Comparison of ENCODE assay signal across 8 mouse cellular contexts in genomic region chr11:104581446-104582307, GRCm38 (mm10). TPM values are rescaled to one million over a fixed set of nuclear protein-coding genes. Genes with fewer than 3 reads are reported as not detected.
DNase-seq lines count a peak whose midpoint lies in the region; ATAC-seq lines count a peak whose summit lies in the region.
"Had no signal": no experiment of that assay in that cellular context is flagged by ENCODE, and none has a peak within 500 bp of the region (broad histone marks: within the 10 kb centered on the region; RNA-seq: fewer than 3 reads in every experiment).

No protein-coding gene starts in this region.

- no peaks in the 10 kb centered on the region for H3K4me1 ChIP-seq in neural tube, embryonic 13.5 days (replicated peaks)
- peaks cover 53% of the 10 kb centered on the region for H3K4me1 ChIP-seq in heart, embryonic 15.5 days (replicated peaks)

- H3K9me3 ChIP-seq in neural tube, embryonic 13.5 days = no peaks in the 10 kb centered on the region
- H3K9me3 ChIP-seq in heart, embryonic 15.5 days (replicated peaks) = no peaks in the 10 kb centered on the region
- H3K9me3 ChIP-seq: midbrain, embryonic 12.5 days had no signal

- no peak overlapping the region for H3K27ac ChIP-seq in neural tube, embryonic 13.5 days (replicated peaks)
- H3K27ac ChIP-seq in heart, embryonic 15.5 days = peak overlapping the region; percentile 67
- H3K27ac ChIP-seq: midbrain, embryonic 12.5 days had no signal

- no peak for DNase-seq in neural tube, embryonic 10.5 days (ENCODE audit: extremely low spot score, low spot score)
- peak; percentile 68 for DNase-seq in lung, postnatal 36 days
- DNase-seq in urinary bladder, postnatal 10 days (ENCODE audit: low spot score) = no peak
- DNase-seq in gastrocnemius, postnatal 4 days (ENCODE audit: low spot score in 2 of 2) = no peak
- no peak for DNase-seq in layer of hippocampus, adult 9-11 months

- H3K36me3 ChIP-seq in neural tube, embryonic 13.5 days = no peaks in the 10 kb centered on the region
- H3K36me3 ChIP-seq in heart, embryonic 15.5 days = peaks cover 22% of the 10 kb centered on the region; the same call in 1 of the 2 replicates
- H3K36me3 ChIP-seq: midbrain, embryonic 12.5 days had no signal

- H3K9ac ChIP-seq in neural tube, embryonic 13.5 days = no peak overlapping the region; the same call in 1 of the 2 replicates
- no peak overlapping the region for H3K9ac ChIP-seq in heart, embryonic 15.5 days
- H3K9ac ChIP-seq: midbrain, embryonic 12.5 days had no signal

- peak overlapping the region; percentile 16; the same call in 1 of the 2 replicates for H3K4me2 ChIP-seq in neural tube, embryonic 13.5 days
- H3K4me2 ChIP-seq in heart, embryonic 15.5 days = peak overlapping the region; percentile 50
- H3K4me2 ChIP-seq: midbrain, embryonic 12.5 days had no signal

- 71% methylated on average over 18 of the region's 18 CpGs for WGBS in neural tube, embryonic 13.5 days
- 43% methylated on average over 18 of the region's 18 CpGs for WGBS in heart, embryonic 15.5 days

- no peak for ATAC-seq in neural tube, embryonic 13.5 days (ENCODE audit: low read depth)
- ATAC-seq in heart, embryonic 15.5 days (replicated peaks; ENCODE audit: insufficient number of reproducible peaks, insufficient read depth, low FRiP score, low read depth) = no peak

- no peaks in the 10 kb centered on the region for H3K27me3 ChIP-seq in neural tube, embryonic 13.5 days
- H3K27me3 ChIP-seq in heart, embryonic 15.5 days = no peaks in the 10 kb centered on the region
- H3K27me3 ChIP-seq: midbrain, embryonic 12.5 days had no signal

- no peak overlapping the region for H3K4me3 ChIP-seq in neural tube, embryonic 13.5 days
- peak overlapping the region; percentile 32 for H3K4me3 ChIP-seq in heart, embryonic 15.5 days
- H3K4me3 ChIP-seq: midbrain, embryonic 12.5 days had no signal

RNA-seq across cellular contexts. Expression of gene Itgb3, which starts 26.1 kb away (rescaled TPM):
- polyA plus RNA-seq in neural tube, embryonic 13.5 days (2015; fragmentation: Nextera tagmentation; extraction: Ambion mirVana) = 2.9 and 3.1 TPM in 2 replicates
- 3.7 and 5.4 TPM in 2 replicates for polyA plus RNA-seq in heart, embryonic 15.5 days (2015; fragmentation: Nextera tagmentation; extraction: Ambion mirVana)
- total RNA-seq in gastrocnemius, postnatal 4 days (2021) = 10 to 100 TPM; 16.0 to 16.2 TPM

RNA-seq across cellular contexts. Expression of gene Myl4, which starts 31.2 kb away (rescaled TPM):
- 8.5 and 20.8 TPM in 2 replicates for polyA plus RNA-seq in neural tube, embryonic 13.5 days (2015; fragmentation: Nextera tagmentation; extraction: Ambion mirVana)
- 1,694 and 1,744 TPM in 2 replicates for polyA plus RNA-seq in heart, embryonic 15.5 days (2015; fragmentation: Nextera tagmentation; extraction: Ambion mirVana)
- total RNA-seq in gastrocnemius, postnatal 4 days (2021) = 100 to 1,000 TPM; 339 to 515 TPM

RNA-seq across cellular contexts. Expression of gene Cdc27, which starts 31.3 kb away (rescaled TPM):
- polyA plus RNA-seq in neural tube, embryonic 13.5 days (2015; fragmentation: Nextera tagmentation; extraction: Ambion mirVana) = 40.6 and 47.2 TPM in 2 replicates
- polyA plus RNA-seq in heart, embryonic 15.5 days (2015; fragmentation: Nextera tagmentation; extraction: Ambion mirVana) = 25.7 and 28.8 TPM in 2 replicates
- 10 to 100 TPM; 49.1 to 51.1 TPM for total RNA-seq in gastrocnemius, postnatal 4 days (2021)

Comparison
In these comparisons a context has a peak if more than half of its experiments do, and no peak if none do; other contexts are left out.
1. RNA of gene Myl4, which starts 31.2 kb away (polyA plus RNA-seq): 1,694 to 1,744 TPM in heart, embryonic 15.5 days; 8.5 to 20.8 TPM in neural tube, embryonic 13.5 days; every median in the first group is over 10 times any median in the second.